Mouse (Mus musculus): ENCODE measurements around the gene Ugt8a. TPM values are rescaled to one million over a fixed set of nuclear protein-coding genes. Genes with fewer than 3 reads are reported as not detected.

Ugt8a gene
- total and polyA plus RNA-seq, 2 experiments from 2014 or later: 0.46 TPM; not detected in 1

GRCm38 (mm10) chr3:125861601-125862000 is 76.8 kb downstream of the Ugt8a start:
- H3K27ac ChIP-seq (ENCODE audit: low read depth): no peak overlapping the region
- H3K4me1 ChIP-seq (ENCODE audit: control insufficient read depth, insufficient read depth): no peaks in the 10 kb centered on the region
- ATAC-seq (ENCODE audit: insufficient read depth, low read depth): no peak
- DNase-seq (ENCODE audit: low spot score): no peak
- no peaks in the 10 kb centered on the region for H3K36me3 ChIP-seq (replicated peaks; ENCODE audit: control insufficient read depth, insufficient read depth, low read length)
- TF ChIP-seq EP300 (IDR thresholded peaks at IDR 0.05; ENCODE audit: low read depth) (no peak), CTCF (IDR thresholded peaks at IDR 0.05; ENCODE audit: low read depth) (no peak)
- no peak overlapping the region for H3K4me3 ChIP-seq (ENCODE audit: low read depth, low read length)
- no peaks in the 10 kb centered on the region for H3K9me3 ChIP-seq (replicated peaks; ENCODE audit: control insufficient read depth, low read length)
- WGBS: 47% methylated on average over 3 of the region's 3 CpGs
- no peak overlapping the region for H3K9ac ChIP-seq (replicated peaks; ENCODE audit: low read depth, low read length)
- H3K4me2 ChIP-seq (ENCODE audit: low read depth, low read length): no peak overlapping the region
- H3K27me3 ChIP-seq (ENCODE audit: control insufficient read depth, insufficient read depth, low read length): no peaks in the 10 kb centered on the region

- Histone ChIP-seq H3K27ac (ENCODE audit: low read depth) (no peak overlapping the region), H3K4me1 (ENCODE audit: control insufficient read depth, insufficient read depth) (no peaks in the 10 kb centered on the region), H3K4me2 (ENCODE audit: low read depth, low read length) (no peak overlapping the region), H3K27me3 (ENCODE audit: control insufficient read depth, insufficient read depth, low read length) (no peaks in the 10 kb centered on the region), H3K9ac (replicated peaks; ENCODE audit: low read depth, low read length) (no peak overlapping the region), H3K9me3 (replicated peaks; ENCODE audit: control insufficient read depth, low read length) (no peaks in the 10 kb centered on the region), H3K4me3 (ENCODE audit: low read depth, low read length) (no peak overlapping the region), H3K36me3 (replicated peaks; ENCODE audit: control insufficient read depth, insufficient read depth, low read length) (no peaks in the 10 kb centered on the region)
- ATAC-seq (ENCODE audit: insufficient read depth, low read depth) (no peak), DNase-seq (ENCODE audit: low spot score) (peak; percentile 61)
- no peak for TF ChIP-seq EP300 (IDR thresholded peaks at IDR 0.05; ENCODE audit: low read depth)
- TF ChIP-seq CTCF (IDR thresholded peaks at IDR 0.05; ENCODE audit: low read depth): peak; percentile 82
- WGBS: 19% methylated on average over 6 of the region's 6 CpGs
Observed at GRCm38 (mm10) chr3:125849163-125849872, 89.1 kb downstream of the Ugt8a start.

- Histone ChIP-seq H3K36me3 (replicated peaks; ENCODE audit: control insufficient read depth, insufficient read depth, low read length) (no peaks in the 10 kb centered on the region), H3K4me2 (ENCODE audit: low read depth, low read length) (no peak overlapping the region), H3K9ac (replicated peaks; ENCODE audit: low read depth, low read length) (no peak overlapping the region), H3K4me3 (ENCODE audit: low read depth, low read length) (no peak overlapping the region), H3K27ac (ENCODE audit: low read depth) (no peak overlapping the region), H3K9me3 (replicated peaks; ENCODE audit: control insufficient read depth, low read length) (no peaks in the 10 kb centered on the region), H3K4me1 (ENCODE audit: control insufficient read depth, insufficient read depth) (no peaks in the 10 kb centered on the region), H3K27me3 (ENCODE audit: control insufficient read depth, insufficient read depth, low read length) (no peaks in the 10 kb centered on the region)
- no peak for ATAC-seq (ENCODE audit: insufficient read depth, low read depth)
- DNase-seq (ENCODE audit: low spot score): peak; percentile 8
- no peak for TF ChIP-seq EP300 (IDR thresholded peaks at IDR 0.05; ENCODE audit: low read depth)
- TF ChIP-seq CTCF (IDR thresholded peaks at IDR 0.05; ENCODE audit: low read depth): no peak
- 44% methylated on average over 4 of the region's 4 CpGs for WGBS
Observed at GRCm38 (mm10) chr3:125828051-125828450, 110.4 kb downstream of the Ugt8a start.

- ATAC-seq (ENCODE audit: insufficient read depth, low read depth): no peak
- 70% methylated on average over 4 of the region's 4 CpGs for WGBS
Observed at GRCm38 (mm10) chr3:125827256-125827655, 111.2 kb downstream of the Ugt8a start.

GRCm38 (mm10) chr3:125819741-125820140 is 118.7 kb downstream of the Ugt8a start:
- Histone ChIP-seq H3K9me3 (replicated peaks; ENCODE audit: control insufficient read depth, low read length) (no peaks in the 10 kb centered on the region), H3K4me3 (ENCODE audit: low read depth, low read length) (no peak overlapping the region), H3K4me2 (ENCODE audit: low read depth, low read length) (no peak overlapping the region), H3K36me3 (replicated peaks; ENCODE audit: control insufficient read depth, insufficient read depth, low read length) (no peaks in the 10 kb centered on the region), H3K27ac (ENCODE audit: low read depth) (no peak overlapping the region), H3K9ac (replicated peaks; ENCODE audit: low read depth, low read length) (no peak overlapping the region), H3K27me3 (ENCODE audit: control insufficient read depth, insufficient read depth, low read length) (no peaks in the 10 kb centered on the region), H3K4me1 (ENCODE audit: control insufficient read depth, insufficient read depth) (no peaks in the 10 kb centered on the region)
- DNase-seq (ENCODE audit: low spot score): no peak
- TF ChIP-seq EP300 (IDR thresholded peaks at IDR 0.05; ENCODE audit: low read depth) (no peak), CTCF (IDR thresholded peaks at IDR 0.05; ENCODE audit: low read depth) (no peak)
- no peak for ATAC-seq (ENCODE audit: insufficient read depth, low read depth)

More at GRCm38 (mm10) chr3:125827256-125827655, 111.2 kb downstream of the Ugt8a start:
- Histone ChIP-seq H3K9me3 (replicated peaks; ENCODE audit: control insufficient read depth, low read length) (no peaks in the 10 kb centered on the region), H3K36me3 (replicated peaks; ENCODE audit: control insufficient read depth, insufficient read depth, low read length) (no peaks in the 10 kb centered on the region), H3K4me2 (ENCODE audit: low read depth, low read length) (no peak overlapping the region), H3K27ac (ENCODE audit: low read depth) (no peak overlapping the region), H3K27me3 (ENCODE audit: control insufficient read depth, insufficient read depth, low read length) (no peaks in the 10 kb centered on the region), H3K4me3 (ENCODE audit: low read depth, low read length) (no peak overlapping the region), H3K9ac (replicated peaks; ENCODE audit: low read depth, low read length) (no peak overlapping the region), H3K4me1 (ENCODE audit: control insufficient read depth, insufficient read depth) (no peaks in the 10 kb centered on the region)
- DNase-seq (ENCODE audit: low spot score): no peak
- TF ChIP-seq EP300 (IDR thresholded peaks at IDR 0.05; ENCODE audit: low read depth) (no peak), CTCF (IDR thresholded peaks at IDR 0.05; ENCODE audit: low read depth) (no peak)

Data from heart, postnatal 0 days (tissue).